Mouse (Mus musculus): ENCODE data around the gene Fam214a.

GRCm38 (mm10) chr9:75070457-75071028 is 117.9 kb downstream of the Fam214a start, which contains the start of gene Myo5a:
- TF ChIP-seq CTCF (IDR thresholded peaks at IDR 0.05; ENCODE audit: low read depth): no peak
- TF ChIP-seq EP300 (IDR thresholded peaks at IDR 0.05; ENCODE audit: low read depth): no peak
